Mouse (Mus musculus) erythroblast, embryonic 14.5 days (primary cell): ENCODE measurements at regions not wholly inside any gene's neighbourhood (a gene's known extent, or its start where the extent isn't known, plus 50 kb on each side); places are given as distances from the start of the nearest gene placed in this dataset.

Source experiments
- H3K27me3 ChIP-seq: 2 replicates; pipeline ENCODE4 v1.6.1; 2012; ENCODE audit warnings: inconsistent platforms; ENCODE audit not compliant: control insufficient read depth
- H3K36me3 ChIP-seq: 2 replicates; pipeline ENCODE4 v1.6.1; 2012; ENCODE audit warnings: mild to moderate bottlenecking, inconsistent platforms; ENCODE audit not compliant: control insufficient read depth
- H3K4me1 ChIP-seq: 2 replicates; pipeline ENCODE4 v1.6.1; 2012; ENCODE audit warnings: inconsistent platforms; ENCODE audit not compliant: control insufficient read depth
- H3K4me3 ChIP-seq: replicated peaks from 2 replicates; pipeline ENCODE3; 2012; ENCODE audit warnings: moderate library complexity, mild to moderate bottlenecking, inconsistent platforms
- H3K9me3 ChIP-seq: 2 replicates; pipeline ENCODE4 v1.6.1; 2012; ENCODE audit warnings: low read length, inconsistent platforms, mixed read lengths; ENCODE audit not compliant: control insufficient read depth
- GATA1 ChIP-seq: IDR thresholded peaks from 2 replicates; pipeline ENCODE4 v1.6.1; 2012; ENCODE audit warnings: low read length, inconsistent platforms, mixed read lengths
- TAL1 ChIP-seq: IDR thresholded peaks from 3 replicates; pipeline ENCODE4 v1.6.1; 2012; ENCODE audit warnings: low read length, inconsistent platforms, mixed read lengths

DNA sequence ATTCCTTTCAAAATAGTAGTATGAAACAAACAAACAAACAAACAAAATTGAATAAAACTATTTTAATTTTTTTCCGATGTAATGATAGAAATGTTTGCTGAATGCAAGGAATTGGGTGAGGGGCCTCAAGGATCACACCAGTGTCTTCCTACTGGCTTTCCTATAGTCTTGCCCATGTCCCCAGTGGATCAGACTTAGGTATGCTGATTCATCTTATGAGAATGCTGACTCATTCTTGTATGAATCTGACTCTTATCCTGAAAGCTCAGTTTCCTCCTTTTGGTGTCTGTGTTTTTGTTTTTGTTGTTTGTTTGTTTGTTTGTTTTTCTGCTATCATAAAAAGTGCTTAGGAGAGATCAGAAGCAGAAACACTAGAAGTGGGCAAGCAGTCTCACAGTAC is 491.7 kb upstream of the Marcks start:
- no peak for TF ChIP-seq TAL1
- TF ChIP-seq GATA1, result no peak

DNA sequence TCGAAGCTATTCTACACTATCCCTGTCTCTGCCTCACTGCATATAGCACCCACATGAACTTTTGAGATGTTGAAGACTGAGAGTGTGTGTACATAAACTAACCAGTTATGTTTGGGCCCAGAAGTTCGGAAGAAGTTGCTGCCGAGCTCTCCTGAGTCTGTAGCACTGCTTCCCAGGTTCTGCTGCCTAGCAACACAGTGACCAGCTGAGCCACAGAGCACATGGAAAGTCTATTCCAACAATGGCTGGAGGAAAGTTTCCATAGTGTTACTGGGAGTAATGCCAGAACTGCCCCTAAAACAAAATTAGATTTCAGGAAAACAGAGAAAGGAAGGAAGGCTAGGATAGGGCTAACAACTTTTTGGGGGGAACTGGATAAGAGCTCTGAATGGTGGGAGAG is 489.2 kb upstream of the Marcks start:
- TF ChIP-seq TAL1 (no peak), GATA1 (no peak)
- no peak overlapping the region for H3K4me3 ChIP-seq
- no peaks in the 10 kb centered on the region for H3K4me1 ChIP-seq
- H3K36me3 ChIP-seq, result no peaks in the 10 kb centered on the region
- no peaks in the 10 kb centered on the region for H3K9me3 ChIP-seq
- H3K27me3 ChIP-seq, result no peaks in the 10 kb centered on the region

More for the DNA sequence above, 491.7 kb upstream of the Marcks start:
- H3K27me3 ChIP-seq, result no peaks in the 10 kb centered on the region
- H3K9me3 ChIP-seq, result no peaks in the 10 kb centered on the region
- H3K4me1 ChIP-seq, result no peaks in the 10 kb centered on the region
- H3K4me3 ChIP-seq, result no peak overlapping the region
- no peaks in the 10 kb centered on the region for H3K36me3 ChIP-seq

DNA sequence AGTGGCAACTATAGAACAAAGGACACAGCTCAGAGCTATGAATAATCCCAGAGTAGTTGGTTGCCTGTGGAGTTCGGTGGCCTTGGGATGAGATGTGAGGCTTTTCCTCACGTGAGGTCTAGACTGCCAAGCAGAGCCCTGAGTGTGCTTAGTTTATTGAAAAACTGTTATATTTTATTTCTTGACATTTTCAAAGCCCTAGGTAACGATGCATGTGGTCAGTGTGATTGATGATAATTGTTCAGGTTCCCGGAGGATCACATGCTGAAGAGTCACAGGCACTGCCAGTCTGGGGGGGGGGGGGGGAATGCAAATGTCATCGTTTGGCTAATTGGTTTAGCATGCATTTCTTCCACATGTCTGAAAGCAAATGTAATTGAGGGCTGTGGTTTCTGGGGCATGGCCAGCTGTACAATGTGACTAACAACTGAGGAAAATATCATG is 488.1 kb upstream of the Marcks start:
- no peaks in the 10 kb centered on the region for H3K36me3 ChIP-seq
- H3K4me3 ChIP-seq, result no peak overlapping the region
- no peaks in the 10 kb centered on the region for H3K27me3 ChIP-seq
- no peaks in the 10 kb centered on the region for H3K4me1 ChIP-seq
- H3K9me3 ChIP-seq, result no peaks in the 10 kb centered on the region
- TF ChIP-seq GATA1 (no peak), TAL1 (no peak)

DNA sequence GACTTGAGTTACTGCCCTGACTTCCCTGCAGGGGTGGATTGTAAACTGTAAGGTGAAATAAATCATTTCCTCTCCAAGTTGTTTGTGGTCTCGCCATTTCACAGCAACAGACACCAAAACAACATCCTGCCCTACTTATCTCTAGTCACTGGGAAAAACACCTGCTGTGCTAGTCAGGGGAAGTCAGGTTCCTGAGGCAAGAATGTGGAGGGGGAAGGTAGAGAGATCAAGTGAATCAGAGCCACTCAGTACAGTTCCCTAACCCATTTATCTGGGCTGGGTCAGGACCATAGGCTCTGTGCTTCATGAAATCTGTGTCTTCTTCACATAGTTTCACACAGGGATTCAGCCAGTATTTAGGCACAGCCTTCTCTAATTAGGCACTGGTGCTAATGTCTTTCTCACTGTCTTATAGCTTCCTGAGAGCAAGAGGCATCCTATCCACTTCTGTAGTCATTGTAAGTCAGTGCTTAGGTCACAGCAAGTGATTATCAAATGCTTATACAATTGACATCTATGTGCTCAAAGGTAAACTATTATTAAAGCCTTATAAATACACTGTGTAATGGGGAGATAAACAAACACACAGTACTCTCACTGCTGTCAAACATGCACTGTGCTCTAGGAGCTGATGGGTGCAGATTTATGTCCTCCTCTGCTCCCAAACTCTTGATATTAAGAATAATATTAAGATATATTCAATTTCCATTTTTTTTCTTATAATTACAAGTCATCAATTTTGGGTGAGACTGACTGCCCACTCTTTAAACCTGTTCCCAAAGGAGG is 487.4 kb upstream of the Marcks start:
- TF ChIP-seq GATA1 (no peak), TAL1 (no peak)
- Histone ChIP-seq H3K9me3 (no peaks in the 10 kb centered on the region), H3K4me3 (no peak overlapping the region), H3K4me1 (no peaks in the 10 kb centered on the region), H3K27me3 (no peaks in the 10 kb centered on the region), H3K36me3 (no peaks in the 10 kb centered on the region)

DNA sequence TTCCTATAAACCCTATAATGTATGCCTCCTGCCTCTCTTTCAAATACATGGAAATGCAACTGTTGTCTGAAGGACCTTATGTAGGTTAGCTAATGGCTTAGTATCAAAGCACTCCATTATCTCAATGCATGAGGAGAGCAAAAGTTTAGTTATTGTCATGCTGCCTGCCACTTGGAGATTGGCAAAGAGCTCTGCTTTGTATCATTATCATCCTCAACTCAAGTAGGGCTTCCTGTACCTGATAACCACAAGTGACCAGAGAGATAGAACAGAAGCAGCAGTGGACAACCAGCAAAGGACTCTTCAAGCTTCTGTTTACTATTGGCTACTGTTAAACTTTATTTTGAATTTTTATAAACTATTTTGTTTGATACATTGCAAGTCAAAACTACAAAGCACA is 484.3 kb upstream of the Marcks start:
- no peaks in the 10 kb centered on the region for H3K4me1 ChIP-seq
- no peak overlapping the region for H3K4me3 ChIP-seq
- TF ChIP-seq GATA1, result no peak
- TF ChIP-seq TAL1, result no peak
- H3K27me3 ChIP-seq, result no peaks in the 10 kb centered on the region
- no peaks in the 10 kb centered on the region for H3K36me3 ChIP-seq
- H3K9me3 ChIP-seq, result no peaks in the 10 kb centered on the region

DNA sequence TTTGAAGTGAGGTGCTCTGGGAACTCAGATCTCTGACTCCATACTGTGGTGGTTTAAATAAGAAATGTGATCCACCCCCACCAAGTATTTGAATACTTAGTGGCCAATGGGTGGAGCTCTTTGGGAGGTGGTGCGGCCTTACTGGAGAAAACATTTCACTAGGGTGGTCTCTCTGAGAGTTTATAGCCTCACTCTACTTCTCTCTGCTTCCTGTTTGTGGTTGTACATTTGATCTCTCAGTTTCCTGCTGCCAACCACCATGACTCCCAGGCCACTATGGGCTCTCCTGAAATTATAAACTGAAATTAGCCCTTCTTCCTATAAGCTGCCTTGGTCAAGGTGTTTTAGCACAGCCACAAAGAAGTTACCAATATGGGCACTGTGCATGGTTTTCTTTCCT is 479.9 kb upstream of the Marcks start:
- no peak for TF ChIP-seq GATA1
- TF ChIP-seq TAL1, result no peak
- no peak overlapping the region for H3K4me3 ChIP-seq

DNA sequence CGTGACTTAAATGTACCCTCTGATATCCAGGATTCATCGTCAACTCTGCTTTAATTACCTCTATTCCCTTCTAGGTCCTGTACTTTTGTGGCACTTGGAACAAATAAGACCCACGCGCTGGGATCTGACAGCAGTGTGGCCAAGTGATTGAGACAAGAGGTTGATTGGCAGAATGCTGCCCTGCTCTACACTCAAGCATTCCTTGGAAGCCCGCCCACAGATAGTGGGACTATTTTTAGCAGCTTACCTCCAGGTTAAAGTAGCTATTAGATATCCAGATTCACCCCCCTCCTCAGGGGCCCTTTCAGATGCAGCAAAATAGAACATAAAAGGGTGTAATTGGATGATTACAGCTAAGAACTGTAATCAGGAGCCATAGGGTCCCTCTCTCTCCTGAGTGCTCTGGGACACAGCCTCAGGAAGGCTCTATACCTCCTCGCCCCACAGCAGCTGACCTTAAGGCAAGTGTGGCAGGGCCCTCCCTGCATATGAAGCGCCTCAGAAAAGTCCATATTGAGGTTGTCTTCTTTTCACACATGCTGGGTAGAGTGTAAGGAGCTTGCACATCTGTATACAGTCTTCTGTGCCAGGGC is 479.1 kb upstream of the Marcks start:
- no peaks in the 10 kb centered on the region for H3K9me3 ChIP-seq
- no peaks in the 10 kb centered on the region for H3K27me3 ChIP-seq
- no peak overlapping the region for H3K4me3 ChIP-seq
- no peaks in the 10 kb centered on the region for H3K36me3 ChIP-seq
- TF ChIP-seq GATA1 (no peak), TAL1 (no peak)
- no peaks in the 10 kb centered on the region for H3K4me1 ChIP-seq

More for the DNA sequence above, 479.9 kb upstream of the Marcks start:
- no peaks in the 10 kb centered on the region for H3K9me3 ChIP-seq
- H3K4me1 ChIP-seq, result no peaks in the 10 kb centered on the region
- no peaks in the 10 kb centered on the region for H3K27me3 ChIP-seq
- no peaks in the 10 kb centered on the region for H3K36me3 ChIP-seq

DNA sequence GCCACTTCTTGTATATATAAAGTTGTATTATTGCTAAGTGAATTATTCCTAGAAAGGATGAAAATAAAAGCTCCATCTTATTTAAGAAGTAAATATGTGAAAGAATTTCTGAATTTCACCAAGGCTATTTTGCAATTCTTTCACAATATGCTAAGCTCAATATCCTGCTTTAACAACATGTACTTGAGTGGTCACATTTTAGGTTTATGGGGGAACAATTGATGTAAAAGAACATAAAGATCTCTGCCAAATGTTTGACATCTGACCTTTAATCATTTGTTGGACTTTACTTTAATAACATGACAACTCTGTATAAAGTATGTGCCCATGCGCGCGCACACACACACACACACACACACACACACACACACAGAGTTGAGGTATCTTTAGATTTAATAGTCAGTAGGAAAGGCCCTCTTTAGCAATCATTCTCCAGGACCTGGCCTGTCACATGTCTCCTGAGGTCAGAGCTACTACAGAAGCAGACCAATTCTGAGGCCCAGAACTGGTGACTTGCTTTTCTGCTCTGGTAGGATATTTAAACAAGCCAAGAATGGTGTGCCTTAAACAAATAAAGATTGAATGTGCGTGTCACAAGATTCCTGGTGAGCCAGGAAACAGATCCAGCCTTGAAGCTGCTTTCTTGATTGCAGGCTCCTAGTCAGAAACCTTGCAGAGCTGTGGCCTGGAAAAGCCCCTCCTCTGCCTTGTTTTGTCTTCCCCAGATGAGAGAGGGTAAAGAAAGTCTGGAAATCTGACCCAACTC is 477.4 kb upstream of the Marcks start:
- H3K4me3 ChIP-seq, result no peak overlapping the region

DNA sequence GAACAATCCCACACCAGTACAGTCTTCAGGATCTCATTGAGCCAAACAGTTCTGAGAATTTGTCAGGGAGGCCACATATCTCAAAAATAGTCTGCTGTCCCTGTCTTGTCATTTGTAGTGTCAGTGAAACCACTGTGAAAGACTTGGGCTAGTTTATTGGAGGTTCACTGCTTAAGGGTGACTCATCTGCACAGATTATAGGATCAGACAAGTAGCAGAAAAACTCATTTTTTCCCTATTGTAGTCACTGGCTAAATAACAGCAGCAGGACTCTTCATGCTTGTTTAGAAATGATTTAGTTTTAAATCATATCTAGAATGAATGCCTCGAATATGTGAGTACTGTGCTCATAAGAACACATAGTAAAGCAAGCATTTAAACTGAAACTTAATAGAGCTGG is 475.2 kb upstream of the Marcks start:
- Histone ChIP-seq H3K4me3 (no peak overlapping the region), H3K27me3 (no peaks in the 10 kb centered on the region), H3K36me3 (no peaks in the 10 kb centered on the region), H3K9me3 (no peaks in the 10 kb centered on the region), H3K4me1 (no peaks in the 10 kb centered on the region)
- TF ChIP-seq GATA1, result no peak
- TF ChIP-seq TAL1, result no peak

More for the DNA sequence above, 477.4 kb upstream of the Marcks start:
- Histone ChIP-seq H3K27me3 (no peaks in the 10 kb centered on the region), H3K4me1 (no peaks in the 10 kb centered on the region), H3K36me3 (no peaks in the 10 kb centered on the region), H3K9me3 (no peaks in the 10 kb centered on the region)
- TF ChIP-seq GATA1, result no peak
- no peak for TF ChIP-seq TAL1
